Mouse (Mus musculus): ENCODE results near the gene Nmnat1.
"Not testable (repeated sequence)": the region's sequence is repeated elsewhere in the genome, so short reads cannot be mapped to it uniquely, and the experiment has no call there.

The Nmnat1 gene

DNA sequence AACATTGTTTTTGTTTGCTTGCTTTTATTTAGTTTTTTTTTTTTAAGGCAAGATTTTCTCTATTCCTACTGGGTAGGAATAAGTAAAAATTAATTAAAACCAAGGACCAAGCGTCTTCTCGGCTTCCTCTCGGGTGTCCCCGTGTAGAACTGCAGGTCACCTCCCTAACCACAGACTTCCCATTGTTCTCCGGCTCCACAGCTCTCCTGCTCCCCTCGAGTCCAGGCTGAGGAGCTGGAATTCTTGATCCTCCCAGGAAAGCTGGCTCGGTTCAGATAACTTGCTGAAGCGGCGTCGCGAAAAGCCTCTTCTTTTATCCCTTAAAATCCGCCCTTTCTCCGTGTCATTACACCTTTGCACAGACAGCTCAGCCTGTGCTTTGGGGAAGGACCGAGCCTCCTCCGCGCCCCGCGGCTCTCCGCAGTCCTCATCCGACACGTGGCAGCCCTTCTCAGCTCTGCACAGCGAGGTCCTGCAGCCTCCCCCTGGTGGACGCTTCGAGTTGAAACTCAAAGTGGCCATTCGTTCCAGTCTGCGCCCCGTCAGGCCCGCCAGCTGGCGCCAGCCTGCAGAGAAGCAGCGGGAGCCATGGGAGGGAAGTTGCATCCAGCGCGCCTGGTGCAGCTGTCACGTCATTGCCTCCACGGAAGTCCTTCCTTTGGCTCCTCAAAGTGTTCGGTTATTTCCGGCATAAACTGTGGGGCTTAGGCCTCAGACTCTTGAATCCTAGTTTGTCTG lies 39.9 kb downstream of the Nmnat1 start:
- DNase-seq (ENCODE audit: low spot score) = peak; percentile 88

DNA sequence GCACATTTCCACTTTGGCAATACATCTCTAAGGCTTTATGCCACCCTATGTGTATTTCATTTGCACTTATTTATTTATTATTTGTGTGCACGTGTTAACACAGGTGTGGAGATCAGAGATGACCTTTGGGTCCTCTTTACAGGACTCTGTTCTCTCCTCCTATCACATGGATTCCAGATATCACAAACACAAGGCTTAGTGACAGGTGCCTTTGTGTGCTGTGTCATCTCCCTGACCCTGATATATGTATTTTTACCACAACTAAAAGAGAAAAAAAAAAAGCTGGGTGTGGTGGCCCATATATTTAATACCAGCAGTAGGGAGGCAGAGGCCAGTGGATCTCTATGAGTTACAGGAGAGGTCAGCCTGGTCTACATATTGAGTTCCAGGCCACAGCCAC lies 40.5 kb downstream of the Nmnat1 start:
- DNase-seq (ENCODE audit: low spot score) = no peak

DNA sequence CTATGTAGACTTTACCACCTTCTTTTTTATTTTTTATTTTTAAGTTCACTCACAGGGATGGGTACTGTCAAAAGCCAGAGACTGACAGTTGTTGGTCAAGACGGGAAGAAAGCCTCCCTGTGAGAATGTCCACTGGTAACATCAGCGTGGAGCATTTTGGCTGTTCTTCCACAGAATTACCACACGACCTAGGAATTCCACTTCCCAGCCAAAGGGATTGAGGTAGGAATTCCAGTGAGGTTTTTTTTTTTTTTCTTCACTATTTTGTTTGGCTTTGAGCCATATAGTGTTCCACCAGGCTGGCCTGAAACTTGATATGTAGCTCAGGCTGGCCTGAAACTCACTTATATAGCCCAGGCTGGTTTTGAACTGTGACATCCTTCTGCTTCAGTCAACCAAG lies 42.6 kb downstream of the Nmnat1 start:
- no peak for DNase-seq (ENCODE audit: low spot score)

DNA sequence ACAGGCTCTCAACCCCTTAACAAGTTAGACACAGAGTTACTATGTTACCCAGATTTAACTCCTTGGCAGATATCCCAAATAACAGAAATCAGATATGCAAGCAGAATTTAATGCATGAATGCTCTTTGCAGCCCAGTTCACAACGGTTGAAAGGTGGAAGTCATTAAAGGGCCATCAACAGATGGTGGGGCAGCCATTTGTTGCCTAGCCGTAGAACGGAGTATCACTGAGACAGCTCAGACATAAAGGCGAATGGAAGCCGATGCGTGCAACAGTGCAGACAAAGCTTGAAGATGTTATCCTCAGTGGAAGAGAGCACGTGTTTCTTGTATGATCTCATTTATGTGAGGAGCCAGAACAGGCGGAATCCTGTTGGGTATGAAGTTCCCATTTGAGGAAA lies 44.4 kb downstream of the Nmnat1 start:
- DNase-seq (ENCODE audit: low spot score) = no peak

DNA sequence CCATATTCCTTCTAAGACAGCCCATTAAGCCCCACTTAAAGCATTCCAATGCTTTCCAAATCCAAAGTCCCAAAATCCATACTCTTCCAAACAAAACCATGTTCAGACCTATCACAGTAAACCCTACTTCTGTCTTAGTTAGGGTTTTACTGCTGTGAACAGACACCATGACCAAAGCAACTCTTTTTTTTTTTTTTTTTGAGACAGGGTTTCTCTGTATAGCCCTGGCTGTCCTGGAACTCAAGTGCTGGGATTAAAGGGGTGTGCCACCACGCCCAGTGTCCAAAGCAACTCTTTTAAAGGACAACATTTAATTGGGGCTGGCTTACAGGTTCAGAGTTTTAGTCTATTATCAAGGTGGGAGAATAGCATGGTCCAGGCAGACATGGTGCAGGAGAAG lies 53.1 kb downstream of the Nmnat1 start:
- DNase-seq (ENCODE audit: low spot score) = not testable (repeated sequence)

DNA sequence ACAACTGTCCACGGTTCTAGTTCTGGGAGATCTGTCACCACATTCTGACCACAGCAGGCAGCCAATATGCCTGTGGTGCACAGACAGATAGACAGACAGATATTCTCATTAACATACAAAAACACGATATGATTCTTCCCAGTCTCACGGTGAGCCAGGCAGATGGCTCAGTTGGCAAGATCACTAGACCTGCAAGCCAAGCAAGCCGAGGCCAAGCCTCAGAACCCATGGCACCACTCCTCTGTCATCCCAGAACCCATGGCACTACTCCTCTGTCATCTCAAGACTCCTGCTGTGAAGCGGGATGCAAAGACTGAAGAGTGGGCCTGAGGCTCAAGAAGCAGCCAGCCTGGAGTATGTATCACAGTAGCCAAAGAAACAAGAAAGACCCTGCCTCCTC lies 55.4 kb downstream of the Nmnat1 start:
- DNase-seq (ENCODE audit: low spot score) = no peak

DNA sequence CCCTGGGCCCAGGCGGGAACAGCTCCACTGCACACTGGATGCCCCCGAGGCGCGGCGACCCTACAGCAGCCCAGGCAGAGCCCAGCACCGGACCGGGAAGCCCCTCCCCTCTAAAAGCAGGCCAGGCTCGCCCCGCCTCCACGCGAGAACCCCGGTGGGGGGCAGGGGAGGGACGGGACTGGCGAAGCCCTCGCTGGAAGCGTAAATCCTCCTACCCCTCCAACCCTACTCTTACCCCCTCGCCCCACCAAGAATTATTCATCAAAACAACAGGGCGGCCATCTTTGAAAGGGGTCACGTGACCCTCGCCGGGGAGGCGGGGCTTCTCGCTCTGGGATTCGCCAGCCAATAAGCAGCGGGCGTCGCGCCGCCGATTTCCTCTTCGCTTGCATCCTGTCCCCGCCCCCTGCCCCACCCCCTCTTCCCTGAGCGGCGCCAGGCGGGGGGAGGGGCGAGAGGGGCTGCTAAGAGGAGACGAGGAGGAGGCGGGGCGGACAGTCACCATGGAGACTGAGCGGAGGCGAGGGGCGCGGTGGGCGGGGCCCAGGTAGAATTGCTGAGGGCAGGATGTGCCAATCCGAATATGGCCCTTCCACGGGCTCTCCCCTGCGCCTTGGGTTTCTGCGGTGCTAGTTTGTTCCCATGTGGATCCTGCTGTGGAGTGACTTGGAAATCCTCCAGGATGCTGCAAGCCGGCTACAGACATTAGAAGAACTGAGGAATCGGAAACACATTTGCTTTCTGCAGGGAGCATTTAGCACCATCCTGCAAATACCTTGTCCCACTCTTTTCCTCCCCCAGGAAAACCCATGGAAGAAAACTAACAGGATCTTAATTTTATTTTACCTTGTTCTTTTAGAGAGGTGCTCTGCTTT lies 58.4 kb downstream of the Nmnat1 start, which contains the start of gene Ube4b:
Ube4b (minus strand) TSS at position 425 of the 875 bp plus-strand sequence.
- DNase-seq (ENCODE audit: low spot score) = peak; percentile 95

DNA sequence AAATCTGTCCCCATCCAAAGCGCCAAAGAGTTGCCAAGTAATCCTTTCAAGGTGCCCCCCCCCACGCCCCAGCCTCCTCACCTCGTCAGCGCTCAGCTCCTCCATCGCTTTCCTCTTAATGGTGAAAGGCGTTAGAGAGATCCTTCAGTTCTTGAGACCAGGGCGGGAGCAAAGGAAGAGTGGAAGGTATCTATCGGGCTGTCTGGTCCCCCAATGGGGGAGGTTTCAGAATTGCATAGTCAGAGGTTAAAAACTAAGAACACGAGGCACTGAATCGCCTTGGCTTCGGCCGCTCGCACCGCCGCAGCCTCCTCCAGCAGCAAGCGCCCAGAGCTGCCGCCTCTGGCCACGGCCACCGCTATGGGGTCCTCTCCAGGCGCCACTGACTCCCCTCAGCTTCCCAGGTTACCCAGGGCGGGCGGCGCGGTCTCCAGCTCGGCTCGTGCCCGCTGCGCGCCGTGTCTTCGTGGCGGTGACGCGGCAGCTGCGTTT lies 59.2 kb downstream of the Nmnat1 start:
- no peak for DNase-seq (ENCODE audit: low spot score)

DNA sequence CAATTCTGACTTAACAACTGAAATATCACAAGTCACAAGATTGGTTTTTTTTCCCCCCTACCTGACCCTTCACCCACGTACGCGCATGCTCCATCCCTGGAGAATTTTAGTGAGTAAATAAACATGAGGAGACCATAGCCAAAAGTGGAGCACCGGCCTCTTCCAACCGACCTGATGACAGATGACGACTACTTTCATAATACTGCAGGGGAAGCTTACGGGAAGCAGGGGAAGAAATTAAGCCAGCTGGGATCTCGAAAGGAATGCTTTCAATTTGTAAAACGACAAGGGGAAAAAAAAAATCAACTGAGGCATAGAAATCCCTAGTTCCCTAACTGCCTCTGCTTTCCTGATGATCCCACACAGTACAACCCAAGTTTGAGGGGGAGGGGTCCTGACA lies 60.2 kb downstream of the Nmnat1 start:
- DNase-seq (ENCODE audit: low spot score) = no peak

DNA sequence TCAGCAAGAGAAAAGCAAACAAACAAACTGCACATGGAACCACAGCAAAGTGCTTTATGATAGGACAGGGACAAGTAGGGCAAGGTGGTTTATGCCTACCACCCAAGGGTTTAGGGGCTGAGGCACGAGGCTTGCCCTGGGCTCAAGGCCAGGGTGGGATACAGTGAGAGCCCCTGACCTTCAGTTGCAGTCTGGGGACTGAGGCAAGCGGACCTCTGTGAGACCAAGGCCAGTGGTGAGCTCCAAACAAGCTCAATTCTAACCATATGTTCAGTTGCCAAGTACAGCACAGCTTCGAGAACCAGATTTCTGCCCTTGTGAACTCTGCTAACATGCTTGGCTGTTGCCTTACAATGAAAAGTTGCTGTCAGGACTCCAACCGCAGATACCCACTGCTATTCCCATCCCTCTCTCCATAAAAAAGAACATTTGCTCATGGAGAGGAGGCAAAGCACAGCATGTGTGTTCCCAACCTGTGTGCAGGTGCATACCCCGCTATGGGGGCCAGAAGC lies 67.1 kb downstream of the Nmnat1 start:
- DNase-seq (ENCODE audit: low spot score) = peak; percentile 50

Measured in ovary, adult 18-20 months (tissue).